Mouse (Mus musculus): ENCODE results near the gene Nprl3.

Gene Nprl3

DNA sequence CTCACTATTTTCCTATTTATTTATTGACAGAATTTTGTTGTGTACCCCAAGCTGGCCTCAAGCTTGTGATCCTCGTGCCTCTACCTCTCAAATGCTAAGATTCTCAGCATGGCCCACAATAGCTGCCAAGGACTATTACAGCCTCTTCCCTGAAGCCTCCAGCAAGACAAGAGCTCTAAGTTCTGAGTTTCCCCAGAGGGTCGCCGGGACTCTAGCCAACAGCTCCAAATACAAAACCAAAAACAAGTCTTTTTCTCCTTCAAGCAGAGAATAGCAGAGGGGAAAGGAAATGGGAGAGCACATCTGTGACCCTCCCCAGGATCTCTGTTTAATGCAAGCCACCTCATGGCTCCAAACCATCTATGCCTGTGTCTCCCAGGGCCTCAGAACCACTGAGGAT, 23.4 kb downstream of the Nprl3 start:
- 25% methylated on average over 3 of the region's 3 CpGs for WGBS

DNA sequence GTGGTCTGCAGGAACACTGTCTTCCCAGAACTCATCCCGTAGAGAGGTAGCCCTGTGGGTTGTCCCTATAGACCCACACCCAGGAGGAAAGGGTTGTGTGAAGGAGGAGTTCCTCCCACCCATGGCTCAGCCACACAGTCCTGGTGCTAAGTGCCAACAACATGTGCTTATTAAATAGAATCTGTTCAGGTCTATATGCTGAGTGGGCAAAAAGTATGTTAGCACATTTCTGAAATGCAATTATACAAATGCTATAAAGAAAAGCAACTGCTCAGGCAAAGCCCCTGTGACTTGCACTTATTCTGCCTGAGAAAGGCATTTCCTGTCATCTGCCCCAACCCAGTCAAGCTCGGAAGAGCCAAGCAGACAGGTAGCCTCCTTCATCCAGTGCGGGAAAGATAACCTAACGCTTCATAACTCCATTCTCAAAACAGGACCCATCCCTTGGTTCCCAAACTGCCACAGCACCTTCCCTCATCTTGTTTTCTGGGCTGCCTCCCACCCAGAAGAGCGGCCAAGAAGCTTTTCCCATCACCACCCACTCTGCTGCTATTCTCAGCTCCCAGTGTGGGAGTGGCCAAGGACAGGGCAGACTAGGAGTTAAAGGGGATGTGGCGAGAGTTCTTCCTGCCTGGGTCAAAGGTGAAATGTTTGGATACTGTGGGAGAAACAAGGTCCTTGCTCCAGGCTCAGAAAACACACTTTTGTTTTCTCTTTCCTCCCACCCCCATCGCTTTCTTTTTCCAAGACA, 24.1 kb downstream of the Nprl3 start:
- 37% methylated on average over 7 of the region's 7 CpGs for WGBS

DNA sequence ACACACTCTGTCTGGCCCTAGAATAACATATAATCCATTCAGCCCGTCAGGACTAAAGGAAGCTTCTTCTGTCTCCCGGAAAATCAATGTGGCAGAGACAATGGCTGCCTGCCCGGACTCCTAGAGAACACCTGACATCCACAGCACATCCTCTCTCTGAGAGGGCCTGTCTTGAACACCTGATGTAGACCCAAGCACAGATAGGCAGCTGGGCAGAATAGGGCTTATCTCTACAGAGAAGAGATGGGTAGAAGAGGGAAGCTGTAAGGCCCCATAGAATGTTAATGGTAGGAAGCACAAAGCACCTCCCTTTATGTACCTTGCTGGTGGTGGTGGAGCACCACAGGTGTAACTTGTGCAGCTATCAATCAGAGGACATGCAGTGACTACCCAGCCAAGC, 25.3 kb downstream of the Nprl3 start:
- WGBS = 80% methylated on average over 3 of the region's 3 CpGs

DNA sequence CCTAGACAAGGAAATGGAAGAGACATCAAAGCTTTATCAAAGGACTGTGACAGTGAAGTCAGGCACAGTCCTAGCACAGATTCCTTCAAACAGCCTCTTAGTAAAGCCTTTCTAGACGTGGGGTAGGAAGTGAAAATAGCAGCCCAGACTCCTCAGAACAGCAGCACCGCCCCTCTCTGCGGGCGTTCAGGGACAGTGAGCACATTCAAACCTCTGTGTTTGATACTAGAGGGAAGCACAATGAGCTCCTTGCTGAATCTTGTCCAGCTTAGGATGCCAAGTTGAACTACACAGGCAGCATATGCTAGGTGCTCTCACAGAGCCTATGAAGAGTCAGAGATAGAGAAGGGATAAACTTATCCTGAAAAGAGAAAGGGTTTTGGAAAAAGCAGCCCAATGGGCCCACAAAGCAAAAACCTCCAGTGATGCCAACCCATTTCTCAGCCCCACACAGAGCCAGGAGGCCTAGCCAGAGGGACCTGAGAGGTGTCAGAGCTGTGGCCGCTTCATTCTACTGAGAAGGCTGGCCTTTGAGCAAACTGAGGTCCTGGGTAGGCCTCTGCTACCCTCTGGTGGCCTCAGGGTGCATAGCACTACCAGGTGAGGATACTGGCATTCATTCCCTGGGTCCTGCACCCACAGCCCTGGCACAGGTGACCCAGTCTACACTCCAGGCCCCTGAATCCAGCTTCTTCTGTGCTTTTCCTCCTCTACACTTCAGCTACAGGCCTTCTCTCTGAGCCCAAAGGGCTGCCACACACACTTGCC, 29.2 kb downstream of the Nprl3 start:
- 12% methylated on average over 5 of the region's 5 CpGs for WGBS

DNA sequence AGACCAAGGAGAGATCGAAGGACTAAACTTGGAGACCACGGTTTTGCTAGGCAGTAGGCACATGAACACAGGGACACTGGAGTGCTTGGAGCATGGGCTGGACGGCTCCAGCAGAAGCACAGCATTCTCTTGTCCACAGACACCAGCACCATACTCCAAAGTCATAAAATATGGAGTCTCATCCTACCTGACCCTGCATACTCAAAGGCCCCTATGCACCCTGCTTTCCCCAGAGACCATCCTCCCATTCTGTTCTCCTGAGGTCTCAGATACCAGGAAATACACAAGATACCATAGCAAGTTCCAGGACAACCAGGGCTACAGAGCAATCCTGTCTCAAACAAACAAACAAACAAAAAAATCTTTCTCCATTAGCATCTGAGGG, 30.1 kb downstream of the Nprl3 start:
- 71% methylated on average over 3 of the region's 3 CpGs for WGBS

DNA sequence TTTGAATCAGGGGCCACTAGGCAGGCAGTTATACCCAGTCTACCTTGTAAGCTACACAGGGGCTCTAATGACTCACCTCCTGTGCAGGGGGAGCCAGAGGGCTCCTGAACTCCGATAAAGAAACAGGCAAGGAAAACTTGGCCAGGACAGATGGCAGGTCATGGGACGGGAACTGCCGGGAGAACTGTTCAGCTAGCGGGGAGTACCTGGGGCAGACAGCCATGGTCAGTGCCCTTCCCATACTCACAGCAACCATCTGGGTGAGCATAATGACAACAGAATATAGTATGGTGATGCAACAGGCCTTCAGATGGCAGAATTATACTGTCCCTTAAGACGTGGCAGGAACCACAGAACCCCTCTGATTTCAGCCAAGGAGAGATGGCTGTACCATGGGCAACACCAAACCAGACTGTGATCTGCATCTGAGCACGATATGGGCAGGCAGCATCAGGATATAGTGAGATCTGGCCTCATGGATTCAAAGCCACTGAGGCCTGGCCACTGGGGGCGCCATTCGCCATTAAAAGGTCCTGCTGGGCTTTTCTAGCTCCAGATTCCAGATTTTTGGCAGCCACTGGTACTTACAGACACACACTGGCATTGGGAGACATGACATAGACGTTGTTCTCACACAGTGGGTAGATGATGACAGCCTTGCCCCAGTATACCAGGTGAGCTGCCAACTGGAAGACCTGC, 30.6 kb downstream of the Nprl3 start:
- 50% methylated on average over 9 of the region's 9 CpGs for WGBS

DNA sequence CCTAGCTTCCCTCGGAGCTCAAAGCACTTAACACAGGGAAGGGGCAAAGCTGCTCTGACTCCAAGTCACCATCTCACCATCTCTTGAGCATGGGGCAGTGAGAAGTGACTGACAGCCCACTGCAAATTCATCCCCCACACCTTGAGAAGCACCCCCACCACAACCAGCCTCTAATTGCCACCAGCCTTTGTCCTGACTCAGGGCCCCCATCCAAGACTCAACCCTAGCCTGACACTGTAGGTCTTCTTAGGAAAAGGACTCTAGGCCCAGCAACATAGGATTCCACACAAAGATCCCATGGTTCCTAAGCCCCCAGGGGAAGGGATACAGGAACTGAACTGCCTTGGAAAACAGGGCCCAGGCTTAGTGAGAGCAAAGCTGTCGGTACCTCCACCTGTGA, 31.4 kb downstream of the Nprl3 start:
- 50% methylated on average over 2 of the region's 2 CpGs for WGBS

DNA sequence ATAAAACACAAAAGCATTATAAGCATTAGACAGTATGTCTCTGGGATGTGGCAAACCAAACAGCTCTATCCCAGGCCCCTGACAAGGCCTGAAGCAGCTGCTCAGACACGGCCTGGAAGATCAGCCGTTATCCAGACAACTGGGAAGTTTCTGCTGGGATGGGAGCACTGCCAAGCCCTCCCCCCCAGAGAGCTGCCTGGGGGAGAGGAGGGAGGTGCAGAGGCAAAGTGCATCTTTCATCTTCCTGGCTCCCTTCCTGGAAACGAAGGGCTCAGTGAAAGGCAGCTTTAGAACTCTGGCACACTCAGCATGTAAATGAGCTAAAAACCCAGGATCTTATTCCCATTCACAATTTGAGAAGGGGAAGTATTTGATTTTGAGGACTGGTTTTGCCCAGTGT, 31.9 kb downstream of the Nprl3 start:
- WGBS = 11% methylated on average over 3 of the region's 3 CpGs

DNA sequence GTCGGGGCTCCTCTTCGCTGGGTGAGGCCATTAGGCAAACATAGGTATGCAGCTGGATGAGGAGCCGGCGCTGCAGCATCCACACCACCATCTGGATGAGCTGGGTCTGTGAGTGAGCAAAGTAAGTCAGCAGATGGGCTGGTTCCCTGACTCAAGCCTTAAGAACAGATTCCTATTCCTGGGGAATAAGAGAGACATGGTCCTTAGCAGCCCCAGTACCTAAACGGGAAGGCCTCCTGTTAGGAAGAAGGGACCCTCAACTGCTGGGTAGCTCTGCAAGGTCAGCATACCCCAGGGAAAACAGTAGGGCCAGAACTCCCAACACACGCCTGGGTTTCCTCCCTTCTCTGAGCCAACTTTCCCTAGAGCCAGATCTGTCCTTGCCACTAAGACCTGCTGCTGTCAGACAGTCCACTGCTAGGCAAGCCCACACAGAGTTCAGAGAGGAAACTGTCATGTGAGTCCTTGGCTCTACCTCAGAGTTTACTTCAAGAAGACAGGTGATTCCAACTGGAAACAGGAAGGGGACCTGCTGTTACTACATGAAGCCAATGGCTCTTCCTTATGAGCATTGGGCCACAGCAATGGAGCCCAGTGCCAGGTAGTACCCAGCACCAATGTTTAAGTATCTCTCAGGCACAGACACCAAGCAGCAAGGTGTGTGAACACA, 32.6 kb downstream of the Nprl3 start:
- 73% methylated on average over 6 of the region's 6 CpGs for whole genome bisulfite sequencing

DNA sequence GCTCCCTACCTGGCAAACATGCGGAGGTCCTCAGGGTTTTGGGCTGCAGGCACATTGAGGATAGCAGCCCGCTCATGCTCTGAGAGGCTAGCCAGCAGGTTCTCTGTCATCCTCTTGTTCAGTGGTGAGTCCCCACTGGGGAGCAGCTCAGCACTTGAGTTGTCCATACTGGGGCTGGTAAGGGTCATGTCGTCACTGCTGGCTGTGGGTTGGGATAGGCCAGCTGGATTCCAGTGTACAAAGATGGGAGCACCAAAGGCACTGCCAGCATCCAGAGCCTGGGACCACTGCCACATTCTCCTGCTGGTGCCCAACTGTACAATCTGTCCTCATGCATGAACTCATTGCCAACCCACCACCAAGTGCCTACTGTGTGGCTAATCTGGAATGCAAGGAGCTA, 33.6 kb downstream of the Nprl3 start:
- 71% methylated on average over 3 of the region's 3 CpGs for WGBS

DNA sequence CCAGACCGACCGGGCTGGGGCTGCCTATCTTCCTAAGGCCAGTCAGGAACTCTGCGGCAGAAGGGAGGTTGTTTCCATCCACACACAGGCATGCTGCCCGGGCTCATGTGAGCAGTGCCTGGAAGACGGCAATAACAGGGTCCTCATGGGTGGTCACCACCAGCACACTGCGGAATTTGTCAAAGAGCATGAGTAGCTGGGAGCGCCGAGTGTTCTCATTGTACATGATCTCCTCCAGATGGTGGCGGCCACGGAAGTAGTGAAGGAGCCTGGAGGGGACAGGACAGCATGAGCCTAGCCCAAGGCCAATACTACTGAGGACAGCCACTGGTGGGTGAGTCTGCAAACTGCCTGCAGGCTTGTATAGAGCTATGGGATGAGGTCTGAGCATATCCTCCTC, 34.7 kb downstream of the Nprl3 start:
- WGBS = 76% methylated on average over 10 of the region's 10 CpGs

DNA sequence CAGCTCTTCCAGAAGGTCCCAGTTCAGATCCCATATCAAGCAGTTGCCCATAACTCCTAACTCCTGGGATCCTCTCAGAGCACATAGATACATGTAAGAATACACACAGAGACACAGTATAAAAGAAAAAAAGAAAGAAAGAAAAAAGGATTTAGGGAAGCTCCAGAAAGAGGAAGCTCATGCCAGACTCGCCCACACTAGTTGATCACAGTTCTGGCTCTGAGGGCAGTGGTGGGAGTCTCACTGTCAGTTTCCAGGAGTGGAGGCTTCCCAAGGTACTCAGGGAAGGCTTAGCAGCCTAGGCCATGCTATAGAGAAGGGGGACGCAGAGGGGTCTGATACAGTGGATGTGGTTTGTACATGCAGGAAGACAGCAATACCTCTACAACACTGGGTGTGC, 36.4 kb downstream of the Nprl3 start:
- 62% methylated on average over 2 of the region's 2 CpGs for WGBS

DNA sequence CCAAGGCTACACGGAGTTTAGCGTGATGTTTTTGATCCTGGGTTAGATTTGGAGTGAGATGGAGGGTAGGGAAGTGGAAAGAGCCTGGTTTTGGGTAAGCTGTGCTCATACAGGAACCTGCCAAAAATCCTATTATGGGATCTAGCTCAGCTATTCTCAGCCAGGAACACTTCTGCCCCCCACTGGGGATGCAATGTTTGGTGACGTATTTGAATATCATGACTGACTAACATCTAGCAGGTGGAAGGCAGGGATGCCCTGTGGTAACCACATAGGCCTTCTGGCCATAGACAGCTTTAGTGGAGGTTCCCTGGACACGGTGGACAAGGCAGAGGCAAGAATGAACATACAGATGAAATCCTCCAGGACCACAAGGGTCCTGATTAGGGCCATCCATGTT, 37.3 kb downstream of the Nprl3 start:
- WGBS = 39% methylated on average over 4 of the region's 4 CpGs

DNA sequence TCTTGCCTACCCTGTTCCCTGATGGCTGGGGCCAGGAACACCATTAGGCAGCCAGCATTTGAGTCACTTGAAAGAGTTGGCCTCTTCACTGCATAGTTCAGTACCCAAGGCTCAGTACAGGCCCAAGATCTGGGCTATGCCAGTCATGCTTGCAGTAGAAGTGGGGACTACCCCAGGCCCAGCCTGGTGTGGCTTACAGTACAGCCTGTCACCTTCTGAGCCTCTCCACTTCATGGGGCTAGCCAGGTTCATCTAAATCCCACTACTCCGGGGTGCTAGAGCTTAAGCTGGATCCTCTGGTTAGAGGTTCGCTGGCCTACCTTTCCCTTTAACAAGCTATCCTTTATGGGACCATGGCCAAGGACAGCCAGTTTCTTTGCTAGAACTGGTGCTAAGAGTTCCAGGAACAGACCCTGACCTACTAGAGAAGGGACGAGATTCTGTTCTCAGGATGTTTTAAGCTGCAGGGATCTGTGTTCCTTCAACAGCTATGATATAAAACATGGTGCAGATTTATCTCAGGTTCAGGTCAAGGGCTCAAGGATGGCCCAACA, 39.1 kb downstream of the Nprl3 start:
- WGBS = 80% methylated on average over 3 of the region's 3 CpGs

DNA sequence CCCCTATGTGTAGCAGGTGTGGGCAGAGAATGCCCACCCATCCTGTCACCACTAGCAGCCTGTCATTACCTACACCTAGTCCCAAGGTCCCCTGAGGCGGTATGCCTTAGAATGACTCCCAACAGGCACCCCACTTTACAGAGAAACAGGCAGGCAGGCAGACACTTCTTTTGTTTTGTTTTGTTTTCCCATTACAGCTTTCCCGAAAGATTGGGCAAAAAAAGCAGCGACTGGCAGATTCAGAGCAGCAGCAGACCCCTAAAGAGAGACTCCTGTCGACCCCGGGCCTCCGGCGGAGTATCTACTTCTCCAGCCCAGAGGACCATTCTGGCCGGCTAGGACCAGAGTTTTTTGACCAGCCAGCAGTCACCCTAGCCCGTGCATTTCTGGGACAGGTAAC, 40.0 kb downstream of the Nprl3 start:
- WGBS = 85% methylated on average over 9 of the region's 9 CpGs

DNA sequence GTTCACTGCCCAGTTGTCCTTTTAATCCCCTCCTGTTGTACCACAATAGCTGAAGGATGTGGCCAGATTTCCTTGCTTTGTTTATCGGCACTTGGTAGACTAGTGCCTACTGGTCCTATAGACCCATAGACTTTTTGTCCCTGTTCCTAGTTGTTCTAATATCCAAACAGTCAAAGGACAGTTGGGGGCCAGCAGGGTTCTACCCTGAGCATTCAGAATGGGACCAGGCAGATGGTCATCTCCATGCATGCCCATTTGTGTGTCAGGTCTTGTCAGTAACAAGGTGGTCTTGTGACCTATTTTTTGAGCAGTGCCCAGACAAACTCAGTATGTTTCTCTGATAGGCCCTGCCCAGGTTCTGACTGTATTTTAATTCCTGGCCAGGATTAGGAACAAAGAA, 40.5 kb downstream of the Nprl3 start:
- 23% methylated on average over 1 of the region's 1 CpGs for WGBS

DNA sequence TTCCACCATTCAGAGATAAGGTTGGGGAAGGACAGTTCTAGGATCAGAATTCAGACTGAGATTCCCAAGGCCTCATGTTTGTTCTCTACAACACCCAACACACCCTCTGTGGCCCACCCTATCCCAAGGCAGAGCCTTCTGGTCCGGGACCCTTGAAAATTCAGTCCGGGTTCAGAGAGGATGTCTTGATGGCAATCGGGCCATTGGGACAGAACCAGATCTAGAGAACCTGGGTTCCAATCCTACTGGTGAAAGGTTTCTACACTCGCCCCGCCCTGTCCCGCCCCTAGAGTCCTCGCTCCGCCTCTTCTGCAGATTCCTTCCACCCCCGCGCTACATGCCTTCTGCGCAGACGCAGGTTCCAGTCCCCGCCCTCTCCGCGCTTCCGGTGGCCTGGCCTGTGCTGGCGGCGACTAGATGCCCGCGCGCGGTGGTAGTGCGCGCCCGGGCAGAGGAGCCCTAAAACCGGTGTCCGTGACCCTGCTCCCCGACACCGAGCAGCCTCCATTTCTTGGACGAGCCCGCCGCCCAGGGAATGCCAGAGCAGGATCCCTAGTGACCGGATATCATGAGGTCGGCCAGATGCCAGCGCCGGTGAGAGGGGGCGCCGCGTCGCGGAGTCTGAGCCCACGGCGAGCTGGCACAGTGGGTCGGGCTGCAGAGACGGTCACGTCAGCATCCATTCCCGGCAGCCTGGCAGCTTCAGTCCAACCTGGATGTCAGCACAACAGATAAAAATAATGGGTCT, 41.2 kb downstream of the Nprl3 start, which contains the start of gene Mpg:
Gene Mpg (plus strand): TSS at position 382 of the 748 bp plus-strand sequence.
- 4% methylated on average over 47 of the region's 47 CpGs for WGBS

DNA sequence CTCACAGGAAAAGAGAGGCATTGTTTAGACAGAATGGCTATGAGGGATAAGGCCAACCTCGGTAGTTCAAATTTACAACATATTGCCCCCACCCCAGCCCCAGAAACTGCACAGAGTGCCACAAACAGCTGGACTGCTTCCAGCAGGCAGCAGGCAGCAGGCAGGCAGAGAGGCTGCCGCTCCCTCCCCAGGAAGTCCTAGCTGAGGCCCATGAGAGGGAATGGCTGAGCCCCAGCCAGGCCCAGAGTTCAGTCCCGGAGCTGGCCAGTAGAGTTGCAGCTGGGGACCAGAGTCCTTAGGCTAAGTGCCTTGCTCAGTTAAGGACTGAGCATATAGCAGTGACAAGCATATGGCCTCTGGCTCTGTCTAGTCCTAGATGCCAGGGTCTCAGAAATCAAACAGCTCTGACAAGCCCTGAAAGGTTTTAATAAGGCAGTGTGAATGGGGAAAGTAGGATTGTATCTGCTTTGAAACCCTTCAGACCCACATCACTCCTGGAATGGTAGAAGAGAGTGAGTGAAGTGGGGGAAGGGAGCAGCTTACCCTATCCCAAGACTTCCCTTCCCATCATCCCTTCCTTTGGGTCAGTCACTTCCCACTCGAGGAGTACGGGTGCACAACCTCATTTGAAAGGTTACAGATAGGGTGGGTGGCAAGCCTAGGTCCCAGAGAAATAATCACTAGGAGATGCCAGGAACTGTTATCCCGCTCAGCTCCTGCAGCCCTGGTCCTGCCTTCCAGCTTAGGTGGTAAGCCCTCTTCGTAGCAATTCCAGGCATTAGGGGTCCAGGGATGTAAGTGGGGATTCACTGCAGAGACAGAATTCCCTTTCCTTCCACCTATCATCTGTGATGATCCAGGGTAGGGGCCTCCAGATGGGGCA, 42.0 kb downstream of the Nprl3 start:
- WGBS = 54% methylated on average over 7 of the region's 7 CpGs

DNA sequence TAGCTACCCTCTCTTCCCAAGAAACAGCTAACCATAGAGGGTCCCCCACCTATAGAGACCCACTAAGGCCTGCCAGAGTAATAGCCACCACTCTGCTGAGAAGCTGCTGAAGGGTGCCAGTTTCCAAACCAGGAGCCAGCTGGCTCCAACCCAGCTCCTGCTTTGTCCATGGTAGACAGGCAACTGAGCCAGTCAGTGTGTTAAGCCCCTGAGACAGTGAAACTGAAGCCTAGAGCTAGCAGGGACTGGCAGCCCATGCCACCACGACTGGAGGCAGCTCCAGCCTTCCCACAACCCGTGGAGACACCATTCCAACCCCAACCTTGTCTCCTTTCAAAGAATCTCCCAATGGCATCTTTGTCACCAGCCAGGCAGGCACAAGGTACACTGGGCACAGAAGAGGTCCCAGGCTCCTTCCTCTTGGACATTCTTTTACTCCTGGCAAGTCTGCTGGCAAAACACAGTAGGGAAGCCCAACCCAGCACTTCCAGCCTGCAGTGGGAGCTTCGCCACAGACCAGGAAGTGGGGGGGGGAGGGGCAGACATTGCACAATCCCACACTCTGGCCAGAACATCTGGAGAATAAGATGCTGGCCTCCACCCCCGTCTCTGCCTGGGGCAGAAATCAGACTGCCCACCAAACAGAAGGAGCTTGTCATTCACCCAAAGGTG, 42.9 kb downstream of the Nprl3 start:
- WGBS = 30% methylated on average over 4 of the region's 4 CpGs
